Mouse (Mus musculus) erythroblast, adult 5-6 weeks (primary cell): ENCODE data around the gene Tcf3. TPM values are rescaled to one million over a fixed set of nuclear protein-coding genes. Genes with fewer than 3 reads are reported as not detected.

Source experiments
- ATAC-seq: replicated peaks from 2 replicates; pipeline ENCODE4 v1.8.0; 2016; ENCODE audit warnings: moderate number of reproducible peaks, mild to moderate bottlenecking, moderate TSS enrichment, inconsistent platforms; ENCODE audit not compliant: poor library complexity, low FRiP score, severe bottlenecking
- total RNA-seq, 2 experiments: library from RNA; stranded (forward) in 1 of 2; stranded (reverse) in 1 of 2; fragments of 150-400 nt in 1 of 2; fragments of 200-764, 138-1000 nt in 1 of 2; gene quantifications; 2 replicates each; pipeline versions ENCODE4 v1.2.3 to v1.2.4; 2015 to 2017; ENCODE audit warnings: low replicate concordance in 2 of 2

Gene Tcf3
- total RNA-seq, 2 experiments from 2014 or later = 31.1 to 39.6 TPM

- ATAC-seq = no peak
Measured at GRCm38 (mm10) chr10:80389185-80389708, 44.2 kb downstream of the Tcf3 start.

- ATAC-seq = no peak
Measured at GRCm38 (mm10) chr10:80388731-80389130, 44.7 kb downstream of the Tcf3 start.

- 0 out of 2 replicates have a peak, but pooled peaks have one; percentile 13 for ATAC-seq
Measured at GRCm38 (mm10) chr10:80387522-80387959, 45.9 kb downstream of the Tcf3 start, which contains the start of gene Mex3d. TSS of gene Mex3d (minus strand) at chr10:80387659.

- no peak for ATAC-seq
Measured at GRCm38 (mm10) chr10:80386735-80387471, 46.5 kb downstream of the Tcf3 start.

GRCm38 (mm10) chr10:80385811-80386734, 47.4 kb downstream of the Tcf3 start:
- no peak for ATAC-seq

GRCm38 (mm10) chr10:80385310-80385709, 48.1 kb downstream of the Tcf3 start:
- ATAC-seq = no peak

- peak; percentile 34 for ATAC-seq
Measured at GRCm38 (mm10) chr10:80384709-80385108, 48.7 kb downstream of the Tcf3 start.

GRCm38 (mm10) chr10:80384115-80384639, 49.3 kb downstream of the Tcf3 start:
- ATAC-seq = 0 out of 2 replicates have a peak, but pooled peaks have one; percentile 6

GRCm38 (mm10) chr10:80383431-80383830, 50.0 kb downstream of the Tcf3 start:
- no peak for ATAC-seq

- ATAC-seq = no peak
Measured at GRCm38 (mm10) chr10:80382641-80383365, 50.6 kb downstream of the Tcf3 start.

GRCm38 (mm10) chr10:80377716-80378115, 55.7 kb downstream of the Tcf3 start:
- ATAC-seq = no peak

GRCm38 (mm10) chr10:80376160-80376559, 57.3 kb downstream of the Tcf3 start:
- peak; percentile 83 for ATAC-seq

- ATAC-seq = peak; percentile 63
Measured at GRCm38 (mm10) chr10:80374063-80374462, 59.4 kb downstream of the Tcf3 start.

- ATAC-seq = no peak
Measured at GRCm38 (mm10) chr10:80372706-80373105, 60.7 kb downstream of the Tcf3 start.

- ATAC-seq = no peak
Measured at GRCm38 (mm10) chr10:80371983-80372382, 61.5 kb downstream of the Tcf3 start.

- ATAC-seq = no peak
Measured at GRCm38 (mm10) chr10:80371411-80371966, 62.0 kb downstream of the Tcf3 start.

GRCm38 (mm10) chr10:80369995-80370747, 63.3 kb downstream of the Tcf3 start:
- no peak for ATAC-seq

GRCm38 (mm10) chr10:80368392-80368791, 65.1 kb downstream of the Tcf3 start:
- ATAC-seq = no peak
